Mouse (Mus musculus): ENCODE results near the gene Cacul1. TPM values are rescaled to one million over a fixed set of nuclear protein-coding genes. Genes with fewer than 3 reads are reported as not detected.

Cacul1 gene
- polyA plus RNA-seq, 1 experiment from 2014 or later: 13.5 TPM

DNA sequence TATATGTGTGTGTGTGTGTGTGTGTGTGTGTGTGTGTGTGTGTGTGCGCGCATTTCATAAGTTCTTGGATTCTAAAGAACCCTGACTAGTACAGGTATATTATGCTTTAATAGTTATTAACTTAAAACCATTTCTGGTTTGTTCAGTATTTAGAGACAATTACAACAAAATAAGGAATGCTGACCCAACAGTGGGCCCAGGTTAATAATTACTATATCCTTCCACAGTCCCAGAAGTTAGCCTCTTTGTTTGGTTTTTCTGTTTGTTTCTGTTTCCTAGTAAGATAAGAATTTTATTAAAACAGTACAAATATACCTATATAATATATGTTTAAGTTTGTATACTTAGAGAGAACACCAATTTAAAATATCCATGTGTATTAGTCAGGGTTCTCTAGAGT, 2.4 kb upstream of the Cacul1 start:
- no peak overlapping the region for H3K4me3 ChIP-seq
- WGBS: 100% methylated on average over 2 of the region's 2 CpGs

DNA sequence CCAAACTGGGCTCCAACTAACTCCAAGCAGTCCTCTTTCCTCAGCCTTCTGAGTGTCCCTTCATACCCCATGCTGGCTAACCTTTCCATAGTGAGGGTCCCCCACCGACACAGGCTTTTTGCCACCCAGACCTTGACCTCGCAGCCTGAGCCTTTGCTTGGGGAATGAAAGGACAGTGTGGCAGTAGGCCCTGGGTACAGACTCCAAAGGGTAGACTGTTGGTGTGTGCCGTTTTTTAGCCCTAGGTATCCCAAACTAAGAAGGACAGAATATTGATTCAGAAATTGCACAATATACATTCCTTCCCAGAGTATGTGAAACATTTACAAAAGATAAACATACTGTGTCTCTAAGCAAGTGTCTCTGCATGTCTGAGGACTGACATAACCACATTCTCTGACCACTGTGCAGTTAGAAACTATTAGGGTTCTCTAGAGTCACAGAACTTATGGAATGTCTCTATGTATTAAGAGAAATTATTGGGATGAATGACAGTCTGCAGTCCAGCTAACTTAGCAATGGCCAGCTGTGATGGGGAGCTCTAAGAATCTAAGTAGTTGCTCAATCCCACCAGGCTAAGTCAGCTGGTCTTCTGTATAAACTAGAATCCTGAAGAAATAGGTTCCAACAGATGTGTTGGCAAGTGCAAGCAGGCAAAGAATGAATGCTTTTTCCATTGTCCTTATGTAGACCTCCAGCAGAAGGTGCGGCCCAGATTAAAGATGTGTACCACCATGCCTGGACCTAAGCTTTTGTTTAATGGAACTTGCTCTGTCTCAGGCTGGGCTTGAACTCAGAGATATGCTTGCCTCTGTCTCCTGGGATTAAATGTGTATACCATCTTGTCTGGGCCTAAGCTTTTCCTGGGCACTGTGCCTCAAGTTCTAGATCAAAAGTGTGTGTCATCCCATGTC, 809 bp upstream of the Cacul1 start:
- Histone ChIP-seq H3K4me3 (peak overlapping the region; percentile 99), H3K27me3 (replicated peaks) (no peaks in the 10 kb centered on the region), H3K9me3 (no peaks in the 10 kb centered on the region), H3K9ac (peak overlapping the region; percentile 99), H3K36me3 (0 out of 2 replicates have a peak, but pooled peaks cover under 1% of the 10 kb centered on the region), H3K4me2 (peak overlapping the region; percentile 80), H3K4me1 (peaks cover 29% of the 10 kb centered on the region), H3K27ac (replicated peaks) (peak overlapping the region; percentile 96)
- ATAC-seq (ENCODE audit: extremely low read depth, insufficient number of reproducible peaks, low FRiP score, low TSS enrichment): 0 out of 2 replicates have a peak, but pooled peaks have one; percentile 2
- 39% methylated on average over 4 of the region's 4 CpGs for WGBS

More for the DNA sequence above, 2.4 kb upstream of the Cacul1 start:
- Histone ChIP-seq H3K27ac (replicated peaks) (no peak overlapping the region), H3K9ac (no peak overlapping the region), H3K9me3 (no peaks in the 10 kb centered on the region), H3K27me3 (replicated peaks) (no peaks in the 10 kb centered on the region), H3K36me3 (no peaks in the 10 kb centered on the region), H3K4me2 (no peak overlapping the region), H3K4me1 (peaks cover 19% of the 10 kb centered on the region)
- no peak for ATAC-seq (ENCODE audit: extremely low read depth, insufficient number of reproducible peaks, low FRiP score, low TSS enrichment)

DNA sequence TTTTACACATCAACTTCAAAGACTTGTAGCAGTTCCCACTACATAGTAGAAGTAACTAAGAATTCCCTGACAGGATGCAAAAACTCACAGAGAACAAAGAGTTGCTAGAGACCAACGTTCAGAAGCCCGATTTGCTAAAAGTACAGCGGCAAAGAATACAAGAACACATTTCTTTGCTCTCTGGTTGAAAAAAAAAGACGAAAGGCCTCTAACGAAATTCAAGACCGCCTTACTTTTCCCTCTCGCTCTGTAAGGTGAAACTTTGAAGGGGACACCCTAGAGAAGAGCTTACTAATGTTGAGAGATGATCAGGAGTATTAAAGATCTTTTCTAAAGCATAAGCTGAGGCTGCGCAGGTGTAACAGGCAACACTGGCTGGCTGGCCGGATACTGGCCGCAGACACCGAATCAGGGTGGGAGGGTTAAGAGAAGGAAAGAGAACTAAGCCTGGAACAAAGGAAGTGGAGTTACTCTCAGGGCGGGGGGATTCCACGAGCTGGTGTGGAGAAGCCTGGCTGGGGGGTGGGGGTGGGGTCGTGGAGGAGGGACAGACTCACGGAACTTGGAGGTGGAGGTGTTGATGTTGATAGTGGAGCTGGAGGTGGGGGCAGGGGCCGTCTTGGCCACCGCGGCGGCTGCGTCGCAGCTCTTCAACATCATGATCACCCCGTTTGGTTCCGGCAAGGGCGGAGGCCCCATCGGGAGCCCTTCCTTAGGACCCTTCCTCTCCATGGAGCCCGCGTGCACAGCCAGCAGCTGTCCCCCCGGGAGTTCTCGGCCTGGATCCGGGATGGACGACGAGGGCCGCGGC, 849 bp downstream of the Cacul1 start:
- Histone ChIP-seq H3K4me3 (peak overlapping the region; percentile 99), H3K27me3 (replicated peaks) (no peaks in the 10 kb centered on the region), H3K9ac (peak overlapping the region; percentile 99), H3K27ac (replicated peaks) (peak overlapping the region; percentile 96), H3K9me3 (no peaks in the 10 kb centered on the region), H3K4me2 (peak overlapping the region; percentile 80), H3K4me1 (peaks cover 38% of the 10 kb centered on the region), H3K36me3 (0 out of 2 replicates have a peak, but pooled peaks cover 7% of the 10 kb centered on the region)
- peak; percentile 21; the same call in 1 of the 2 replicates for ATAC-seq (ENCODE audit: extremely low read depth, insufficient number of reproducible peaks, low FRiP score, low TSS enrichment)
- under 1% methylated on average over 27 of the region's 34 CpGs for WGBS

DNA sequence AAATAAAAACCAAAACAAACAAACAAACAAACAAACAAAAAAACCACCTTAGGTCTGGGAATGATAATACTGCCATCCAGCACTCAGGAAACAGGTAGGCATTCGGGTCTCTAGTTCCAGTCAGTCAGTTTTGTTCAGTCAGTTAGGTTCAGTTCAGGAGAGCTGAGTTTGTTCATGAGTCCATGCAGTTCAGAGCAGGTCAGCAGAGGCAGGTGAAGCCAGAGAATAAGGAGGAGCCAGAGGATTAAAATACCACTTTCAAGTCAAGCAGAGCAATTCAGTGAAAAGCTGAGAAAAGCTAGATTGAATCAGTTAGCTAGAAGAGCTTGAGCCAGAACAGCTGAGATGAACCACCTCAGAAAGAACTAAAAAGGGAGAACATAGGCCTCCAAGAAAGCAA, 4.1 kb downstream of the Cacul1 start:
- Histone ChIP-seq H3K4me3 (no peak overlapping the region), H3K27me3 (replicated peaks) (no peaks in the 10 kb centered on the region), H3K27ac (replicated peaks) (no peak overlapping the region), H3K4me1 (peaks cover 40% of the 10 kb centered on the region), H3K36me3 (peaks cover 15% of the 10 kb centered on the region), H3K4me2 (0 out of 2 replicates have a peak overlapping the region, but pooled peaks have one; percentile 21), H3K9ac (no peak overlapping the region), H3K9me3 (no peaks in the 10 kb centered on the region)
- WGBS: 81% methylated on average over 1 of the region's 1 CpGs
- no peak for ATAC-seq (ENCODE audit: extremely low read depth, insufficient number of reproducible peaks, low FRiP score, low TSS enrichment)

DNA sequence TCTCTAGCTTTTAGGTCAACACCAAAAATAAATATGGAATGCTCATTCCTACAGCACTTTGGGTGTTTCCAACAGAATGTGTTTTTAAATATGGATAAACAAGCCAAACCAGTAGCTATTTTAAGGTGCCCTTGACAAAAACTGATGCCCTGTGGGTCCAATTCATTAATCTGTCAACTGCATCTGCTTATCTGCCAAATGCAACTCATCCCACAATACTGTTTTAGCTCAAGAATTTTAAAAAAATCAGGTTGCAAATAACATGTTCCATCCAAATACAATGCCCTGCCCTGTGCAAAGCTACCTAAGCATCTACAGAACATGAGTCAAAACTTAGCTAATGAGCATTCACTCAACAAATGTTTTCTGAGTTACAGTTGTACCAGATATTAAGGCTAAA, 20.3 kb downstream of the Cacul1 start:
- Histone ChIP-seq H3K27me3 (replicated peaks) (no peaks in the 10 kb centered on the region), H3K36me3 (peaks cover 34% of the 10 kb centered on the region), H3K4me2 (no peak overlapping the region), H3K4me3 (no peak overlapping the region), H3K9me3 (no peaks in the 10 kb centered on the region), H3K4me1 (no peaks in the 10 kb centered on the region), H3K27ac (replicated peaks) (no peak overlapping the region), H3K9ac (no peak overlapping the region)
- ATAC-seq (ENCODE audit: extremely low read depth, insufficient number of reproducible peaks, low FRiP score, low TSS enrichment): no peak

DNA sequence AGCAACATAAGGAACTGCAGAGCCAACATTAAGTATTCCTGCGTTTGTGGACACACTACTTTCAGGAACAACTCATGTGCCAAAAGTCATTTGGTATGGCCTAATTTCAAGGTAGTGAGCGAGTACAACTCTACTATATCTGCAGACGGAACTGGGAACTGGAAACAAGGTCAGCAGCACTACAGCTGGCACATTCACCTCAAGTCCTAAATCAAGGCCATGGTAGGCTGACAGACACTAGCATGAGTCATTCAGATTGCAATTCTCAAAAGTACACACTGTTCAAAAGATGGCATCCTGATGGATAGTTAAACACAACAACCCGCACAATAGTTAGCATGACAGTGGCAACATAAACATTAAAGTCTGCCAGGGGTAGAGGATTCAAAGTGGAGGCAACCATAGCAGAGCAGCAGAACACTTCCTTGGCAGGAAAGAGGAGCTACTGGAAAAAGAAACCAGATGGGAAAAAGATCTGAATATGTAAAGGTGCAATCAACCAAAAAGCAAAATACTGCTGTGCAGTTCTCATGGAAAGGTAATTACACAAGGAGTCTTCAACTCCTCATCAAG, 25.9 kb downstream of the Cacul1 start:
- Histone ChIP-seq H3K36me3 (peaks cover 37% of the 10 kb centered on the region), H3K4me1 (no peaks in the 10 kb centered on the region), H3K9me3 (no peaks in the 10 kb centered on the region), H3K27ac (replicated peaks) (no peak overlapping the region), H3K9ac (no peak overlapping the region), H3K4me3 (no peak overlapping the region), H3K4me2 (no peak overlapping the region), H3K27me3 (replicated peaks) (no peaks in the 10 kb centered on the region)
- WGBS: 81% methylated on average over 4 of the region's 4 CpGs
- no peak for ATAC-seq (ENCODE audit: extremely low read depth, insufficient number of reproducible peaks, low FRiP score, low TSS enrichment)

DNA sequence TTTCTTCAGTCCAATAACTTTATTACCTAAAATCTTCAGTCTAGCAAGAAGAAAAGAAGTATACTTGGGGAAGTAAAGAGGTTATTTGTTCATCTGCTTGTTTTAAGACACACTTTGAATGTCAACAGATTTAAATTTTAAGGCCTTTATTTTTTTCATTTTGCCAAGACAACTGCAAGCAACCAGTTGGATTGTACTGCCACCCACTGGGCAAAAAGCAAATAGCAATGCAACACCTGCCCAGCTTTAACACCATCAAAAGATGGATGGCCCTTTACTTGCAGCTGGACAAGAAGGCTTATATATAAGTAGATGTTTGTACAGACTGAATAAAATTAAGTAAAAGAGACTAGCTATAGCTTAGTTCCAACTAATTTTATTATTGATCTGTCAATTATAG, 27.3 kb downstream of the Cacul1 start:
- H3K4me2 ChIP-seq: no peak overlapping the region
- no peak overlapping the region for H3K9ac ChIP-seq
- H3K4me1 ChIP-seq: no peaks in the 10 kb centered on the region
- ATAC-seq (ENCODE audit: extremely low read depth, insufficient number of reproducible peaks, low FRiP score, low TSS enrichment): no peak
- H3K4me3 ChIP-seq: no peak overlapping the region
- H3K27ac ChIP-seq (replicated peaks): no peak overlapping the region
- peaks cover 37% of the 10 kb centered on the region for H3K36me3 ChIP-seq
- no peaks in the 10 kb centered on the region for H3K9me3 ChIP-seq
- no peaks in the 10 kb centered on the region for H3K27me3 ChIP-seq (replicated peaks)

DNA sequence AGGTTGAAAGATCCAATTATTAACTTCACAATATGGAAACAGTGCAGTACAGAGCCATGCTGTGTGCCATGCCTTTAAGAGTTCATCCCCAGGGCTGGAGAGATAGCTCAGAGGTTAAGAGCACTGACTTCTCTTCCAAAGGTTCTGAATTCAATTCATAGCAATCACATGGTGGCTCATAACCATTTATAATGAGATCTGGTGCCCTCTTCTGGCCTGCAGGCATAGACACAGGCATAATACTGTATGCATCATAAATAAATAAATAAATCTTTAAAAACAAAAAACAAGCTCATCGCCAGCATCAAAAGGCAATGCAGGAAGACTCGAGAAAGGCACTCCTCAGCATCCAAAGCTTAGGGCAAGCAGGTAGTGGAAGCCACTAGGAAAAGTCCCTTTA, 37.5 kb downstream of the Cacul1 start:
- Histone ChIP-seq H3K4me2 (no peak overlapping the region), H3K4me1 (no peaks in the 10 kb centered on the region), H3K27ac (replicated peaks) (no peak overlapping the region), H3K9ac (no peak overlapping the region), H3K36me3 (peaks cover 45% of the 10 kb centered on the region), H3K27me3 (replicated peaks) (no peaks in the 10 kb centered on the region), H3K4me3 (no peak overlapping the region), H3K9me3 (no peaks in the 10 kb centered on the region)
- WGBS: 90% methylated on average over 2 of the region's 2 CpGs
- no peak for ATAC-seq (ENCODE audit: extremely low read depth, insufficient number of reproducible peaks, low FRiP score, low TSS enrichment)

DNA sequence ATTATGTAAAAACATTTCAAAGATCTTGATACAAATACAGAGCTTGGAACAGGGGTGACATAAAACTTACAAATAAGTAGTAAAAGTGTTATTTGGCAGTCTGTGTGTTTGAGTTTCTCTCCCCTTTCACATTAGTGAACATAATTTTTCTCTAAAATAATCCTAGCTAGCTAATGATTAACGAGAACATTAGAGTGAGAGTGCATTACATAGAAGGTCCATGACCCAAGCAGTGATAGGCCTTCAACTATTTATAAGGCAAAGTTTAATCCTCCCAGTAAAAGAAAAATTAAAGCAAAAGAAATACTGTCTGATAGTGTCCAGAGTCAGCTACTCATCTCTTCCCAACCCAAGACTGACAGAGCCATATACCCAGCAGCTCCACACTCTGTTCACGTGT, 48.9 kb downstream of the Cacul1 start:
- Histone ChIP-seq H3K4me2 (no peak overlapping the region), H3K9ac (no peak overlapping the region), H3K4me1 (no peaks in the 10 kb centered on the region), H3K4me3 (no peak overlapping the region), H3K9me3 (no peaks in the 10 kb centered on the region), H3K36me3 (peaks cover 44% of the 10 kb centered on the region), H3K27me3 (replicated peaks) (no peaks in the 10 kb centered on the region), H3K27ac (replicated peaks) (no peak overlapping the region)
- no peak for ATAC-seq (ENCODE audit: extremely low read depth, insufficient number of reproducible peaks, low FRiP score, low TSS enrichment)
- WGBS: 87% methylated on average over 2 of the region's 2 CpGs

DNA sequence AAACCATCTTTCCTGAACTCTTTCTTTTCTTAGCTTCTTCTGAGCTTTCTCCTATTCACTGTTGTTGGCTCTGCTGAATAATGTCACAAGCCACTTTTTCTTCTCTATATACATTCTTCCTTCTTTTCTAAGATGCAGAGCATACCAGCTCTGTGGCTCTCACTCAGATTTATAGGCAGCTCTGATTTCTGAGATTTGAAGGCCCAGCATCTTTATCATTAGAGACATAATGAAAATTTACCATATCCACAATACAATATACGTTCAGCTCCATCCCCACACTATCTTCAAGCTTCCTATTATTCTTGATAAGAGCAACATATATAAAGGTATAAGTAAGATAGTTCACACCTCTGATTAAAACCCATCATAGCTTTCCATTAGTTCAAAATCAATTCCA, 50.7 kb downstream of the Cacul1 start:
- Histone ChIP-seq H3K4me3 (no peak overlapping the region), H3K4me1 (no peaks in the 10 kb centered on the region), H3K9me3 (no peaks in the 10 kb centered on the region), H3K4me2 (no peak overlapping the region), H3K27ac (replicated peaks) (no peak overlapping the region), H3K27me3 (replicated peaks) (no peaks in the 10 kb centered on the region), H3K9ac (no peak overlapping the region), H3K36me3 (peaks cover 48% of the 10 kb centered on the region)
- ATAC-seq (ENCODE audit: extremely low read depth, insufficient number of reproducible peaks, low FRiP score, low TSS enrichment): no peak
- WGBS: 88% methylated on average over 1 of the region's 1 CpGs

DNA sequence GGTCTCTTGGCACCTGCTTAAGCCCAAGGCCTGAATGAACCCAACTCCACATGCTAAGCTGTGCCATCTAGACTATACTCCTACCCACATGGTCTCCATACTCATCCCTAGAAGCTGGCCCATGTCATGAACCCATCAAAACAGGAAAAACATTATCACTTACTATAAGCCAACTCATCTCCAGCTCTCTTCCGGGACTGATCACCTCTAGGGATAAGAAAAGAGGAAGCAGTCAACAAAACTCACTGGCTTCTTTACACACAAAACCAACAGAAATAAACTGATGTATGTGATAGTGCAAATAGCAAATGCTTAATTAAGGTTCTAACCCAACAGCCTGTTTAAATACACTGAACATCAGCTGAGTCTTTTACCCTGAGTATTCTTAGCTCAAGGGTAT, 51.5 kb downstream of the Cacul1 start:
- H3K4me3 ChIP-seq: no peak overlapping the region
- no peaks in the 10 kb centered on the region for H3K4me1 ChIP-seq
- H3K27me3 ChIP-seq (replicated peaks): no peaks in the 10 kb centered on the region
- H3K9ac ChIP-seq: no peak overlapping the region
- no peak overlapping the region for H3K4me2 ChIP-seq
- H3K36me3 ChIP-seq: peaks cover 51% of the 10 kb centered on the region
- no peak overlapping the region for H3K27ac ChIP-seq (replicated peaks)
- WGBS: 83% methylated on average over 1 of the region's 1 CpGs
- no peak for ATAC-seq (ENCODE audit: extremely low read depth, insufficient number of reproducible peaks, low FRiP score, low TSS enrichment)
- no peaks in the 10 kb centered on the region for H3K9me3 ChIP-seq
